Mouse (Mus musculus) hindbrain, postnatal 0 days (tissue): ENCODE measurements around the gene Prss36. TPM values are rescaled to one million over a fixed set of nuclear protein-coding genes. Genes with fewer than 3 reads are reported as not detected.

Source experiments
- ATAC-seq: fragments of 200-750 bp; cut with Nextera tagmentation; 2 replicates; pipeline ENCODE4 v1.8.0; 2017; ENCODE audit warnings: mild to moderate bottlenecking, moderate TSS enrichment, moderate library complexity
- DNase-seq: peaks from one replicate; pipeline ENCODE4 v3.0.0-alpha.2; 2015; ENCODE audit warnings: low spot score
- H3K27ac ChIP-seq: fragments of 300-500 bp; sonication (generic); 2 replicates; pipeline ENCODE4 v1.5.1; 2014; ENCODE audit warnings: mild to moderate bottlenecking
- H3K27me3 ChIP-seq: fragments of 300-500 bp; sonication (generic); 2 replicates; pipeline ENCODE4 v1.6.1; 2014; ENCODE audit warnings: low read length, mixed read lengths; ENCODE audit not compliant: insufficient read depth
- H3K36me3 ChIP-seq: fragments of 300-500 bp; sonication (generic); 2 replicates; pipeline ENCODE4 v1.6.1; 2014; ENCODE audit warnings: low read length, mixed read lengths; ENCODE audit not compliant: insufficient read depth
- H3K4me1 ChIP-seq: fragments of 300-500 bp; sonication (generic); 2 replicates; pipeline ENCODE4 v1.6.1; 2014; ENCODE audit warnings: antibody characterized with exemption, low read length, mixed read lengths; ENCODE audit not compliant: insufficient read depth
- H3K4me2 ChIP-seq: fragments of 300-500 bp; sonication (generic); 2 replicates; pipeline ENCODE4 v1.6.1; 2014; ENCODE audit warnings: low read depth, mild to moderate bottlenecking, low read length, moderate library complexity, mixed read lengths
- H3K4me3 ChIP-seq: fragments of 300-500 bp; sonication (generic); 2 replicates; pipeline ENCODE4 v1.5.1; 2014; ENCODE audit warnings: low read length
- H3K9ac ChIP-seq: fragments of 300-500 bp; sonication (generic); replicated peaks from 2 replicates; pipeline ENCODE4 v1.6.1; 2014; ENCODE audit warnings: mild to moderate bottlenecking, low read length, moderate library complexity, mixed read lengths
- H3K9me3 ChIP-seq: fragments of 300-500 bp; sonication (generic); 2 replicates; pipeline ENCODE4 v1.6.1; 2016; ENCODE audit warnings: low read length, mixed read lengths
- CTCF ChIP-seq: IDR thresholded peaks from 2 replicates; pipeline ENCODE4 v1.5.1; 2016; ENCODE audit warnings: antibody characterized with exemption, control low read depth, low read depth
- WGBS: fragments of 180-500 bp; shearing (Covaris S2); extraction: QIAGEN DNeasy Blood & Tissue Kit; methylation state at CpG from one replicate; pipeline ENCODE4 v1.1.7; 2014; 5-methylcytosine and 5-hydroxymethylcytosine counted together
- polyA plus RNA-seq: library from polyadenylated mRNA; unstranded; fragments of >200 nt; fragmentation: Nextera tagmentation; extraction: Ambion mirVana; gene quantifications from 2 replicates; pipeline ENCODE4 v1.2.1, GENCODE M21; 2015
- total RNA-seq: library from RNA; depleted of rRNA; stranded (reverse); fragments of >200 nt; gene quantifications from 2 replicates; pipeline ENCODE4 v1.2.3, GENCODE M21; 2014

The Prss36 gene
- total and polyA plus RNA-seq, 2 experiments from 2014 or later, result 16.5 to 19.9 TPM

- Histone ChIP-seq H3K4me3 (no peak overlapping the region), H3K4me2 (no peak overlapping the region), H3K9ac (no peak overlapping the region), H3K4me1 (peaks cover 3% of the 10 kb centered on the region; the same call in 1 of the 2 replicates), H3K27ac (no peak overlapping the region), H3K27me3 (peaks cover 9% of the 10 kb centered on the region; the same call in 1 of the 2 replicates), H3K9me3 (no peaks in the 10 kb centered on the region), H3K36me3 (peaks cover 9% of the 10 kb centered on the region; the same call in 1 of the 2 replicates)
- ATAC-seq (no peak), DNase-seq (no peak)
- 84% methylated on average over 11 of the region's 11 CpGs for WGBS
- TF ChIP-seq CTCF, result no peak
Observed at GRCm38 (mm10) chr7:127927726-127928125, 18.8 kb downstream of the Prss36 start.

- no peaks in the 10 kb centered on the region for H3K9me3 ChIP-seq
- ATAC-seq (no peak), DNase-seq (no peak)
- peaks cover 9% of the 10 kb centered on the region; the same call in 1 of the 2 replicates for H3K36me3 ChIP-seq
- H3K27ac ChIP-seq, result no peak overlapping the region
- peaks cover 9% of the 10 kb centered on the region; the same call in 1 of the 2 replicates for H3K27me3 ChIP-seq
- 89% methylated on average over 11 of the region's 11 CpGs for WGBS
- H3K4me1 ChIP-seq, result peaks cover 3% of the 10 kb centered on the region; the same call in 1 of the 2 replicates
- H3K4me3 ChIP-seq, result no peak overlapping the region
- no peak overlapping the region for H3K4me2 ChIP-seq
- no peak for TF ChIP-seq CTCF
- H3K9ac ChIP-seq, result no peak overlapping the region
Observed at GRCm38 (mm10) chr7:127926846-127927245, 19.7 kb downstream of the Prss36 start.

- DNase-seq, result no peak
- Histone ChIP-seq H3K27me3 (peaks cover 9% of the 10 kb centered on the region; the same call in 1 of the 2 replicates), H3K4me2 (no peak overlapping the region), H3K9me3 (no peaks in the 10 kb centered on the region), H3K4me1 (peaks cover 3% of the 10 kb centered on the region; the same call in 1 of the 2 replicates), H3K27ac (no peak overlapping the region), H3K36me3 (peaks cover 9% of the 10 kb centered on the region; the same call in 1 of the 2 replicates), H3K4me3 (no peak overlapping the region), H3K9ac (no peak overlapping the region)
- WGBS, result 91% methylated on average over 8 of the region's 8 CpGs
- ATAC-seq, result no peak
- no peak for TF ChIP-seq CTCF
Observed at GRCm38 (mm10) chr7:127926066-127926465, 20.5 kb downstream of the Prss36 start.

- ATAC-seq (no peak), DNase-seq (no peak)
- Histone ChIP-seq H3K9ac (no peak overlapping the region), H3K9me3 (no peaks in the 10 kb centered on the region), H3K4me2 (no peak overlapping the region), H3K4me3 (no peak overlapping the region), H3K36me3 (peaks cover 9% of the 10 kb centered on the region; the same call in 1 of the 2 replicates), H3K27me3 (peaks cover 8% of the 10 kb centered on the region; the same call in 1 of the 2 replicates), H3K4me1 (peaks cover 3% of the 10 kb centered on the region; the same call in 1 of the 2 replicates), H3K27ac (no peak overlapping the region)
- 73% methylated on average over 5 of the region's 5 CpGs for WGBS
- TF ChIP-seq CTCF, result no peak
Observed at GRCm38 (mm10) chr7:127925252-127925651, 21.3 kb downstream of the Prss36 start.

- WGBS, result 92% methylated on average over 5 of the region's 5 CpGs
- Histone ChIP-seq H3K4me2 (no peak overlapping the region), H3K36me3 (peaks cover 9% of the 10 kb centered on the region; the same call in 1 of the 2 replicates), H3K27ac (no peak overlapping the region), H3K27me3 (no peaks in the 10 kb centered on the region), H3K4me3 (no peak overlapping the region), H3K9ac (no peak overlapping the region), H3K4me1 (no peaks in the 10 kb centered on the region), H3K9me3 (no peaks in the 10 kb centered on the region)
- TF ChIP-seq CTCF, result no peak
- no peak for DNase-seq
- ATAC-seq, result no peak
Observed at GRCm38 (mm10) chr7:127923714-127924113, 22.8 kb downstream of the Prss36 start.

- 83% methylated on average over 6 of the region's 6 CpGs for WGBS
- no peak for ATAC-seq
- H3K36me3 ChIP-seq, result peaks cover 9% of the 10 kb centered on the region; the same call in 1 of the 2 replicates
Observed at GRCm38 (mm10) chr7:127922451-127923275, 23.9 kb downstream of the Prss36 start.

More at GRCm38 (mm10) chr7:127922451-127923275, 23.9 kb downstream of the Prss36 start:
- H3K27me3 ChIP-seq, result no peaks in the 10 kb centered on the region
- no peaks in the 10 kb centered on the region for H3K4me1 ChIP-seq
- no peak for DNase-seq
- no peak overlapping the region for H3K9ac ChIP-seq
- no peak overlapping the region for H3K4me3 ChIP-seq
- no peaks in the 10 kb centered on the region for H3K9me3 ChIP-seq
- no peak overlapping the region for H3K4me2 ChIP-seq
- no peak for TF ChIP-seq CTCF
- H3K27ac ChIP-seq, result no peak overlapping the region
